Mouse (Mus musculus) gastrocnemius, adult 2 months (tissue): ENCODE data around the gene Fgd6. TPM values are rescaled to one million over a fixed set of nuclear protein-coding genes. Genes with fewer than 3 reads are reported as not detected.

Source experiments
- DNase-seq: peaks from one replicate; pipeline ENCODE4 v3.0.0; 2022
- H3K27ac ChIP-seq: fragments of 200-600 bp; 2 replicates; pipeline ENCODE4 v1.8.1; 2022; ENCODE audit warnings: mild to moderate bottlenecking
- H3K4me3 ChIP-seq: fragments of 200-600 bp; 2 replicates; pipeline ENCODE4 v1.8.1; 2022; ENCODE audit warnings: mild to moderate bottlenecking, moderate library complexity
- CTCF ChIP-seq: fragments of 200-600 bp; IDR thresholded peaks from 2 replicates; pipeline ENCODE4 v1.8.1; 2022; ENCODE audit warnings: antibody characterized with exemption, mild to moderate bottlenecking, moderate library complexity
- intact Hi-C: fragments of 180-260 bp; cut with DNase I; formaldehyde crosslinking; loops from one replicate; pipeline ENCODE4 v1.15.1; 2025
- total RNA-seq, 2 experiments: library from RNA; stranded (reverse); gene quantifications; 2 replicates each; pipeline ENCODE4 v1.2.3; 2021

The Fgd6 gene
- total RNA-seq, 2 experiments from 2014 or later = 2.4 to 3.2 TPM

DNA sequence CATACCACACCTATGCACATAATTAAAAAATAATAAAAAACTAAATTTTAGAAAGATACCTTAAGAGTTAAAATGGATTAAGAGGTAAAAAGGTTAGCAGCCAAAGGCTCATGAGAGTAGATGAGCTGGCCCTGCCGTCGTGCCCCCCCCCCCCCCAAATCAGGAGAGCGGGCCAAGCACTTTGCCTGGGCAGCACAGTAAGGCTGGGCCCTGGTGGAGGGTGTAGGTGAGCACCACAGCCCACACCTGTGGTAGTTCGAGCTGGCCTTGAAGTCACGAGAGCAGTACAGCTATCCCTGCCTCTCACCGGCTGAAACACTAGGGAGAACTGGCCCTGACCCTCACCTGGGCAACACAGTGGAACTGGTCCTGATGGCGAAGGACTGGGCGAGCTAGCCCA lies 10.7 kb upstream of the Fgd6 start:
- no peak overlapping the region for H3K4me3 ChIP-seq
- H3K27ac ChIP-seq = no peak overlapping the region
- no peak for DNase-seq
- no peak for TF ChIP-seq CTCF
- intact Hi-C loops = no loop called here

DNA sequence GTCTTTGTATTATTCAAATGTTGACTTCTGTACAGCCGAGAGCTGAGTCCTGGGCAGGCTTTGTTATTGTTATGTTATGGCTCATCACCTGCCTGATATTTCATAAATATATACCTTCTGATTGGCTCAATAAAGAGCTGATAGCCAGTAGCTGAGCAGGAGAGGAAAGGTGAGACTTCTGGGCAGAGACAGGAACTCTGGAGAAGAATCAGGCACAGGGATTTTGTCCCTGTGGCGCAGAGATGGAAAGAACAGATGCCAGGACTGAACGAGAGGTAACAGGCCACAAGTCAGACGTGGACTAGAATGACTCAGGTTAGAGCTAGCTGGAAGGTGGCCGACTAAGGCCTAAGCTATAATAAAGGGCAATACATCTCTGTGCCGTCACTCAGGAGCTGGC lies 7.3 kb upstream of the Fgd6 start:
- H3K27ac ChIP-seq = no peak overlapping the region
- no peak overlapping the region for H3K4me3 ChIP-seq
- TF ChIP-seq CTCF = no peak
- no peak for DNase-seq
- intact Hi-C loops = no loop called here

DNA sequence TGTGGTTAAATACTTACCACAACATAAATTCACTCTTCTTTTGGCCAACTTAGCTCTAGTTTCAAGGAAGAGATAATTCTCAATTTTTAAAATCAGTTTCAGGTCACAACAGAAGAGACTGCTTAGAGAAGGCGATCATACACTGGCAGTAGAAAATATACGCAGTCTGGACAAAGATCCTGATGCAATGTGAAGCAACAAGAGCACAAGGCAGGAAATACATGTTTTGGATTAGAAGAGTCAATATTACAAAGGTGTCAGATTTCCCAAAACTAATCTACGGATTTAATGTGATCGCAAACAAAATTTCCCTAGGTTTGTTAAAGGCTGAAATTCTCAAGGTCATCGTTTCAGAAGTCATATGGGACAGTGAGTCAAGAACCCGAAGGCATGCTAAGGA lies 4.6 kb upstream of the Fgd6 start:
- no peak for TF ChIP-seq CTCF
- H3K4me3 ChIP-seq = no peak overlapping the region
- no peak overlapping the region for H3K27ac ChIP-seq
- DNase-seq = no peak
- intact Hi-C loops = no loop called here

DNA sequence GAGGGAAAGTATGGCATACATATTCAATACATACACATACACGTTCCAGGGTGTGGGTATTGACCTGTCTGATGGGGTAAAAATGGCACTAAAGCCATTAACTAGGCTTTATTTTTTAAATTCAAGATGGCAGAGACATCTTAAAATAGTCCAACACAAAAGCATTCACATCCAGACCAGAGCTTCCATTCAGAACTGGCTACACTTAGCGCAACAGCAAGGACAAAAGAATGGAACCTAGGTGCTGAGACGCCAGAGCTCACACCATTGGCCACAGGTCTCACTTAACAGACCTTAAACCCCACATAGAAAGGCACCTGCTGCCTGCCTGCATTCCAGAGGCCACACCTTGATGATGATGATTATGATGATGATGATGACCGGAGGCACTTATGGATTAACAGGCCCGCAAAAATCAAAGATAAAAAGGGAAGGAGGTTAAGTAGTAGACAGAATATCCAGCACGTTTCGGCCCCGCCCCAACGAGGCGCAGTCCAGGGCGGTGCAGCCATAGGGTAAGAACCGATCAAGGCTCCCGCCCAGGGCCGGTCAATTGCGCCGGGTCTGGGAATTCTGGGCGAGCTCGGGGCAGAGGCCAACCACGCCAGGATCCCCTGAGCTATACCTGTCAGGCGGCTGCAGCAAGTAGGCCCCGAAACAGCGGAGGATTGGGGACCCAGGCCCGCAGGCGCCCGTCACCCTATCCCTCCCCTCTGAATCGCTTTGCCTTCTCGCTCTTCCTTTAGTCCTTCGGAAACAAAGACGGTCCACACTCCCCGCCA lies 734 bp upstream of the Fgd6 start:
- Histone ChIP-seq H3K27ac (peak overlapping the region; percentile 82), H3K4me3 (peak overlapping the region; percentile 80)
- DNase-seq = peak; percentile 71
- intact Hi-C loops = loop anchor here (1.0 to 5.0 kb wide), 2 partner anchors 81 to 218 kb away; no protein-coding TSS in a partner anchor
- TF ChIP-seq CTCF = no peak

DNA sequence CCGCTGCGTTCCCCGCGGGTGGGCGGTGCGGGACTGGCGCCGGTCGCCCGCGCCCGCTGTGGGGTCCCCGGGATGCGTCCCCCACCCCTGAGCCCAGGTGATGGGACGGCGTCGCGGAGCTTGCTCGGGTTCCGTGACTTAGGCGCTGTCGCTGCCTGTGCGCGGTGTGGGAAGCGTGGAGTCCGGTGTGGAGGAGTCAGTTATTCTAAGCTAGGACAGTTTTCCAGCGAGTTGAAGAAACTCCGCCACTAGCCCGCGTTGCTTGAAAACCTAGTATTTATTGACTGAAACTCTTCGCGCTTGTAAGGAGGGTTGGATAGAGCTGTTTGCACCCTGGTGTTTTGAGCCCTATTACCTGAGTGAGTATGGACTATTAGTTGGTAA lies 566 bp downstream of the Fgd6 start:
- Histone ChIP-seq H3K4me3 (peak overlapping the region; percentile 80), H3K27ac (peak overlapping the region; percentile 95)
- intact Hi-C loops = loop anchor here (5.0 kb wide), 1 partner anchor 219 kb away; no protein-coding TSS in a partner anchor
- no peak for DNase-seq
- TF ChIP-seq CTCF = no peak

DNA sequence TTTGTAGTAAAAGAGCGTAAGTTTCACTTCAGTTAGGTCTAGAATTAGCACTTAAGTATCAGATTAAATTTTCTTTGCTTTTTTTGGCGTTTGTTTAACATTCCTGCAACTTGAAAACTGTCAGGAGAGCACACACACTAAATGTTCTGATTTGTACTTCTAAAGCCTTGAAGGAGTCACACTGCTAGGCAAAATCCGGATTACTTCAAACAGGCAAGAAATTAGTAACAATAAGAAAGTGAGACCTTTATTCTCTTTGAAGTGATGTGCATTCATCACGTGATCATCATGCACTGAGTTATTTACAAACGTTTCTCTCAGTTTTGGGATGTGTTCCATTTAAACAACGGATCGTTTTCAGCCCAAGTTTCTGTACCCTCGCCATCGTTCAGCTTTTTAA lies 1.4 kb downstream of the Fgd6 start:
- Histone ChIP-seq H3K4me3 (peak overlapping the region; percentile 80), H3K27ac (no peak overlapping the region)
- intact Hi-C loops = loop anchor here (5.0 kb wide), 1 partner anchor 220 kb away; no protein-coding TSS in a partner anchor
- no peak for DNase-seq
- no peak for TF ChIP-seq CTCF

DNA sequence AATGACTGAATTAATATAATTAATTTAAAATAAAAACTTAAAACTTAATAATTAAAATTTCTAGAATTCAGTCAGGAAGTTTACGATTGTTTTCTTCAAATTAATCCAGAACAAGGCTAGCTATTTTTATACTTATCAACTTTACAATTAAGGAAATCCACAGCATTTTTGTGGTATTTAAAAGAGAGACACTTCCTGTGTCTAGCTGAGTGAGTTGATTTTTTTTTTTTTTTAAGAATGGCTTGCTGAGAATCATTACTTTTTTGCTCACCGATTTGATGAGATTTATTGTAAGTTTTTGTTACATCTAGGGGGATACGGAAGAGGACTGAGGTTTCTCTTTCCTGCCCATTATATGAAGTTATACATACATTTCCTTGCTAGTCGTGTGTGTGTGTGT lies 1.8 kb downstream of the Fgd6 start:
- no peak overlapping the region for H3K27ac ChIP-seq
- H3K4me3 ChIP-seq = no peak overlapping the region
- DNase-seq = no peak
- no peak for TF ChIP-seq CTCF
- intact Hi-C loops = loop anchor here (5.0 kb wide), 1 partner anchor 220 kb away; no protein-coding TSS in a partner anchor

DNA sequence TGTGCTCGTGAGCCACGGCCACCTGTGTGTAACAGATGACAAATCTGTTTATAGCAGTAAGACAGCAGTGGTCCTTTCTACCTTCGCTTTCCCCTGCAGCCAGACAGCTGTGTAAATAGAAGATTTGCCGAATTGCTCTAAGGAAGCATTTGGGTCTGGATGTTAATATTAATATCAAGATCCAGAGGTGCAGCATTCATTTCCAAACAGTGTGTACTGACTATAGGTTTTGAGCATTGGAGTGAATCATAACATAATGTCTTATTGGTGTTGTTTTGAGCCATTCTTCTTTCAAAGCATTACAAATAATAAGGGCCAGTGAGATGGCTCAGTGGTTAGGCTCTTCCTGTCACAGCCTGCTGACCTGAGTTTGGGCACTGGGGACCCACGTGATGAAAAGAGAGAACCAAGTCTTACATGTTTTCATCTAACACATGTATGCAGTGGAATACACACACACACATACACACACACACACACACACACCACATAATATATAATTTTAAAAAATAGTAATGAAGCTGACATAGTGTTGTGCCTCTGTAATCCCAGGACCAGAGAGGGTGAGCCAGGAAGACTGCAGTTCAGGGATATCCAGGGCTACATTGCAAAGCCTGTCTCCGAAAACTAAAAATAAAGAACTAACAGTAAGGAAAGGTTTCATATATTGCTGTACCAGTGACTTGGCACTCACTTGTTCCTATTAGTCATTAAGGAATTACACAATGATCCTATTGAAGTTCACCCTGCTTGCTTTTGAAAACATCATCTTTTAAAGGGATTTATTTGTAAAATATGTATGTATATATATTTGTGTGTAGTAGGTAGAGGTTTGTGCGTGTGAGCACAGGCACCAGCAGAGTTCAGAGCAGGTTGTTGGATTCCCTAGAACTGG lies 2.8 kb downstream of the Fgd6 start:
- no peak for DNase-seq
- intact Hi-C loops = loop anchor here (5.0 kb wide), 1 partner anchor 221 kb away; no protein-coding TSS in a partner anchor
- TF ChIP-seq CTCF = no peak
- H3K27ac ChIP-seq = no peak overlapping the region
- no peak overlapping the region for H3K4me3 ChIP-seq

DNA sequence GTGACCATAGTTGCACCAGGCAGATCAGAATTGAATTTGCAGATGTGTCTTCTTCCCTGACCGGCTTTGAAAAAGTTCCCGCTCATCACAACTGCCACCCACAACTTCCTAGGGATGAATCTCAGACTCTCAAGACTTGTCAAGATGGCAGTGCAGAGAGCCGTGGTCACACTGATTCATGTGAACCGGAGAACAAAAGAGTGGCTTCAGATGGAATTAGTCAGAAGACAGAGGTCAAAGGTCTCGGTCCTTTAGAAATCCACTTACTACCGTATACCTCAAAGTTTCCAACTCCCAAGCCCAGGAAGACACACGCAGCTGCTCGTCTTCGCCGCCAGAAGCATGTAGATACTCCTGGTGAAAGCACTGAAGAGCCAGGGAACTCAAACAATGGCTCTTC lies 8.1 kb downstream of the Fgd6 start:
- DNase-seq = no peak
- intact Hi-C loops = no loop called here
- no peak for TF ChIP-seq CTCF
- Histone ChIP-seq H3K4me3 (no peak overlapping the region), H3K27ac (no peak overlapping the region)

DNA sequence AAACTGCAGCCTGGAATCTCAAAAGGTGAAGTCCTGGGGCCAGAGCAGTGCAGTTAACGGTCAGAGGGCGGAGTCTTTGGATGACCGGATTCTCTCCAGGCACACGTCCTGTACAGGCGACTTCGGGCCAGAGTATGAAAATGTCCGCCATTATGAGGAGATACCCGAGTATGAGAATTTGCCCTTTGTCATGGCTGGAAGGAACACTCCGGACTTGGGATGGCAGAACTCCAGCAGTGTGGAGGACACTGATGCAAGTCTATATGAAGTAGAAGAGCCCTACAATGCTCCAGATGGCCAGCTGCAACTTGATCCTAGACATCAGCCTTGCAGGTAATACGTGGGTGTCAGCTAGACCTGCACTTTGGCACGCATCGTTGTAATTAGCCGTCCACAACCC lies 9.5 kb downstream of the Fgd6 start:
- intact Hi-C loops = no loop called here
- Histone ChIP-seq H3K27ac (no peak overlapping the region), H3K4me3 (no peak overlapping the region)
- no peak for DNase-seq
- no peak for TF ChIP-seq CTCF

DNA sequence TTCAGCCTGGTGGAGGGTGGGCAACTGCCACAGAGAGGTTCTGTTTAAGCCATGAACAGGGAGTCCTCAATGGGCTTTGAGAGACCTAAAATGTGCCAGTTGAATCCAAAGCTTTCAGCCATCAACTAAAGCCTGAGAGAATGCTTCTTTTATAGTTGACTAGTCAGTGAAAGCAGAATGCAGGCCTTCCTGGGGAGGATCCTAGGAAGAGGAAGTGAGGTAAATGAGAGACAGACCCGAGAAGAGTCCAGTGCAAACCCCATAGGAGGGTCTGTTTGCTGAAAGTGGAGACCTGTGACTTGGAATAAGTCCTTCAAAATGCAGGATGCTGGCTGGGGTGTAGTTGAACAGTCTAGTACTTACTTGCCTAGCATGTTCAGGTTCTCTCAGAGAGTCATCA lies 11.2 kb downstream of the Fgd6 start:
- intact Hi-C loops = no loop called here
- TF ChIP-seq CTCF = no peak
- no peak for DNase-seq
- no peak overlapping the region for H3K4me3 ChIP-seq
- H3K27ac ChIP-seq = no peak overlapping the region

DNA sequence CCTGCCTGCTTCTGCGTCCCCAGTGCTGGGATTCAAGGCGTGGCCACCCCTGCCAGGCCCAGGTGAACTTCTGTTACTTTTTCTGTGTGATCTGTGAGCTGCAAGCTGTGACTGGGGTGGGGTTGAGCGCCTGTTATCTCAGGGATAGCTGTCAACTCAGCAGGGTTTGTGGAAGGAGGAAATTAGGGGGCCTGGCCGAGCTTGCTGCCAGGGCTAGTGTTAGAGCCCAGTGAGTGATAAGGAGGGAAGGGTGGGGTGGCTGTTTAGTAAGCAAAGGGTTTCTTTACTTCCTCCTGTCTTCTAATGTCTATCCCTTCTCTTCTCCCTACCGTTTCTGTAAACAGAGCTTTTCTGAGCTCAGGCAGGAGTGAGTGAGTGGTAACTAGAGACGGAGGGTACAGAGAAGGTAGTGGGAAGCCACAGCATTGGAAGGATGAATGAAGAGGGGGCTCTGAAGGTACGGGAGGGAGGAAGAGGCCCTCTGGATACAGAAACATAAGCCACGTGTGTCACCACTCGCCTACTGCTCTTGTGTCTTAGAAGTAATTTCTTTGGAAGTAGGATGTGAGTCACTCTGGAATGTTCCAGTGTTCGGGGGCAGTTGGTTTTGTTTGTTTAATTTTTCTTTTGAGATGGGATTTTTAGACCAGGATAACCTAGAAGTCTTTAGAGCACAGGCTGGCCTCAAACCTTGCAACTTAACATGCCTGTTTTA lies 12.2 kb downstream of the Fgd6 start:
- no peak for DNase-seq
- intact Hi-C loops = no loop called here
- no peak for TF ChIP-seq CTCF
- Histone ChIP-seq H3K27ac (peak overlapping the region; percentile 16; the same call in 1 of the 2 replicates), H3K4me3 (no peak overlapping the region)
